Mouse (Mus musculus): ENCODE data around the gene Bsdc1. TPM values are rescaled to one million over a fixed set of nuclear protein-coding genes. Genes with fewer than 3 reads are reported as not detected.
A peak's percentile ranks its signal among the peaks of the same experiment; 100 is the strongest.
"Not testable (repeated sequence)": the region's sequence is repeated elsewhere in the genome, so short reads cannot be mapped to it uniquely, and the experiment has no call there.

Bsdc1 gene
- total RNA-seq (2017): 23.9 and 26.4 TPM in 2 replicates

DNA sequence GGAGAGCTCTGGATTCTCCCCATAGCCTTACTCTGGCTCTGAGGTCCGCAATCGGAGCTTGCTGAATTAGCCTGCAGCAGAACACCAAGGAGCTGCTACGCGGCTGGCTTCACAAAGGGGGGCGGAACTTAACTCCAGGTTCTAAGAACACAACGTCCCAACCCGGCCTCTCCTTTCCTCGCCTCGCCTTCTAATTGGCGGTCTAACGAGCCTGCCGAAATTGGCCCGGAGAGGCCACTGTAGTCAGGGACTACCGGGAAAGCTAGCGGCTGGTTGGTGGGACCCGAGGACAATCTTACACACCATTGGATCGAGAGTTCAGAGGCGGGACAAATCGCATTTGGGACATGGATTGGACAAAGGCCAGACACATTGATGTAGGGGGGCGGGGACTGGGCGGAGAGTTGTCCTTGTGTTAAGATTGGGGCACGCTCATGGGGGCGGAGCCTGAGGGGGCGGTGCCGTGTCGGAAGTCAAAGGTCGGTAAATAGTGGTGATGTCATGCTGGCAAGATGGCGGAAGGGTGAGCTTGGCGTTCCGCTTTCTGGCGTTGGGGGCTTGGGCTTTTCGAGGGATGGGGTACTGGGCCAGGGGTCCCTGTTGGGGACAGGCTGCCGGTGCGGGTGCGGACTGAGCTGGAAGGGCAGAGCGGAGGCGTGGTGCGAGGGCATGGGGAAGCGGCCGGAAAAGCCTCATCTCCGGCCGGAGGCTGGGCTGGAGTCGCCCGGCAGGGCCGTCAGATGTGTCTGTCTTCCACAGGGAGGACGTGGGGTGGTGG, at the start of gene Bsdc1:
Gene Bsdc1 (plus strand): TSS at position 399 of the 778 bp plus-strand sequence.
- peak; percentile 92 for ATAC-seq (replicated peaks; ENCODE audit: low read depth, poor library complexity, severe bottlenecking)

DNA sequence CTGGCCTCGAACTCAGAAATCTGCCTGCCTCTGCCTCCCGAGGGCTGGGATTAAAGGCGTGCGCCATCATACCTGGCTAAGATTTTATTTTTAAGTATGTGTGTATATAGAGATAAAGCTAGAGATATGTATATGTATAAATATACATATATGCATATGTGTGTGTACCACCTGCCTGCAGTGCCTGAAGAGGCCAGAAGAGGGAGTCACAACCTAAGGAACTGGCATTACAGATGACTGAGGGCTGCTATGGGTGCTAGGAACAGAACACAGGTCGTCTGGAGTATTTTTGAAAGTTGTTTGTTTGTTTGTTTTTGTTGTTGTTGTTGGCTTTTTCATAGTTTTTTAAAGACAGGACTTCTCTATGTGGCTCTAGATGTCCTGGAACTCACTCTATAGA, 45.5 kb upstream of the Bsdc1 start:
- ATAC-seq (replicated peaks; ENCODE audit: low read depth, poor library complexity, severe bottlenecking): no peak

DNA sequence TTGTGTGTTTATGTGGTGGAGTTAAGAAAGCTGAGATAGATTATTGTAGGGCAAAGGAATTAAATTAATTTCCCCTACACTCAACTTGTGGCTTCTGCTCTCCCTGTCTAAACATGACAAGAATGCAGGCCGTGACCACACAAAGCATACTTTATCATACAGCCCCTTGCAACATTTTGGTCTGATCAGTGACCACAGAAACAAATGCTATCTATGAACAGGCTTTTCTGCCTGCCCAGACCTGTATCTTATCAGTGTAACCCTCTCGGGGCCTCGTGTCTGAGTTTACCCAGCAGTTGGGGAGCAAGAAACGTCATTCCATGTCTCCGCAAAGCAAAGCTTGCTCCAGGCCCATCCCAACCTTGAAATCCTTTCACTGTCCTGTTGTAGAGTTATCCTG, 44.9 kb upstream of the Bsdc1 start:
- ATAC-seq (replicated peaks; ENCODE audit: low read depth, poor library complexity, severe bottlenecking): peak; percentile 93

DNA sequence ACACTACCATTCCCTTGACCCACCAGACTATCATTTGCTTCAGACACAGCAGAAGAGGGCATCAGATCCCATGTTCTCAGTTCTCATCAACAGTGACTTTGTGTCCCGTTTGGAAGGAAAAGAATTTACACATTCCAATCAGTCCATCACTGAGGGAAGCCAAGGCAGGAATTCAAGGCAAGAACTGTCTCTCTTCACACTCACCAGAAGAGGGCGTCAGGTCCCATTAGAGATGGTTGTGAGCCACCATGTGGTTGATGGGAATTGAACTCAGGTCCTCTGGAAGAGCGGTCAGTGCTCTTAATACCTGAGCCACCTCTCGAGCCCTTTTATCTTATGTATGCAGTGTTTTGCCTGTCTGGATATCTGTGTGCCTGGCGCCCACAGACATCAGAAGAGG, 43.1 kb upstream of the Bsdc1 start:
- no peak for ATAC-seq (replicated peaks; ENCODE audit: low read depth, poor library complexity, severe bottlenecking)

DNA sequence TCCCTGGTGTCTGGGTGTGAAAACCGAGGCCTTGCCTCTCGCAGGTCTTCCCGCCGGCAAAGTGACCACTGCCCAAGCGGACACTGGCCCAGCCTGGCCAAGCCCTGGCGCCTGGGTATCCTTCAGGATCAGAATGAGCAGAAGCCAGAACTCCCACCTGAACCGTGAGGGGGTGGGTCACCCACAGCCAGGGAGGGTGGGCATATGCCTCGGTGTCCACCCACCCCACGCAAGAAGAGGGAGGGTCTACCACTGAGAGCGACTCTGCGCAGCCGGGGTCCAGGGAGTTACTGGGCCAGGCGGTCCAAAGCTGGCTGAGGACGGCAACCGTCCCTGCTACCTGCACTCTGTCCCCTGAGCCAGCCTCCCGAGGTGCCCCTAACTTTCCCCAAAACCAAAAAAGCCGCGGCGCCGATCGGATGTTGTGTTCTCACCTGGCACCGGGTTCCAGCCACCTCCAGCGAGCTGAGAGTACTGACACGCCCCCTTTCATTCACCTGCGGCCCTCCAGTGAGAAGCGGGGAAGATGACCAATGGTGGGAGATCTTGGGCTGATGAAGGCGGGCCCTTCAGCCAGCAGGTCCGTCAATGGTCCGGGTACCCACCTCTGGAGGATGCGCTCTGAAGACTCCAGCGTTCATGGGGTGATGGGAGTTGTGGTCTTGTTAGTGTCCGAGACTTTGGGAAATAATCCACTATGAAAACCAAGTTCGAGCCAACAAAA, 20.9 kb upstream of the Bsdc1 start, which contains the start of gene Zbtb8b:
Gene Zbtb8b (minus strand): TSS at position 514 of the 724 bp plus-strand sequence.
- ATAC-seq (replicated peaks; ENCODE audit: low read depth, poor library complexity, severe bottlenecking): no peak

DNA sequence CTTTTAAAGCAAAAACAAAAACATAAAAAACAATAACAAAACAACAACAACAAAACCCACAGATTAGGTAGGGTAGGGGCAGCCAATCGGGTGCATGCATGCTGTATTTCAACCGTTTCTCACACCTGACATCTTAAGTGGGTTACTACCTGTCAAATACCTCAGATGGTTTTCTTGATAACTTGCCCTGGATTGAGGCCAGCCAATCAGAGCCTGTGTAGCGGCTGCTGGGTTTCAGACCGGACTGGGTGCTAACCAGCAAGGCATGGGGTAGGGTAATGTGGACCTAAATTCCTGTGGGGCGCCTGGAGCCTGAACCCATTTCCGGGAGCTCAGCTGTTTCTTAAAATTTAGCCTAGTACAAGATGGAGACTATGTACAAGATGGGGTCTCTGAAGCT, 20.2 kb upstream of the Bsdc1 start:
- no peak for ATAC-seq (replicated peaks; ENCODE audit: low read depth, poor library complexity, severe bottlenecking)

DNA sequence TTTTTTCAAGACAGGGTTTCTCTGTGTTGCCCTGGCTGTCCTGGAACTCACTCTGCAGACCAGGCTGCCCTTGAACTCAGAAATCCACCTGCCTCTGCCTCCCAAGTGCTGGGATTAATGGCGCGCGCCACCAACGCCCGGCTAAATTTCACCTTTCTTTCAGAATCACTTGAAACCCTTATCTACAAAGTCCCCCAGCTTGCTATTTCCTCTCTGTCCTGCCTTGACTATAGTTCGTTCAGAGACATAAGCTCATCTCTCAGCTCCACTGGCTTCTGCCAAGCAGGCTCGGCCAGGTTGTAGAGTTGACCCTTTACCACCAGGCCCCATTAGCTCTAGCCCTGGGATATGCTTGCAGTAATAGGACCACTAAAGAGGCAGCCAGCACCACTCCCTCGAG, 14.0 kb upstream of the Bsdc1 start:
- ATAC-seq (replicated peaks; ENCODE audit: low read depth, poor library complexity, severe bottlenecking): 0 out of 2 replicates have a peak, but pooled peaks have one; percentile 18

DNA sequence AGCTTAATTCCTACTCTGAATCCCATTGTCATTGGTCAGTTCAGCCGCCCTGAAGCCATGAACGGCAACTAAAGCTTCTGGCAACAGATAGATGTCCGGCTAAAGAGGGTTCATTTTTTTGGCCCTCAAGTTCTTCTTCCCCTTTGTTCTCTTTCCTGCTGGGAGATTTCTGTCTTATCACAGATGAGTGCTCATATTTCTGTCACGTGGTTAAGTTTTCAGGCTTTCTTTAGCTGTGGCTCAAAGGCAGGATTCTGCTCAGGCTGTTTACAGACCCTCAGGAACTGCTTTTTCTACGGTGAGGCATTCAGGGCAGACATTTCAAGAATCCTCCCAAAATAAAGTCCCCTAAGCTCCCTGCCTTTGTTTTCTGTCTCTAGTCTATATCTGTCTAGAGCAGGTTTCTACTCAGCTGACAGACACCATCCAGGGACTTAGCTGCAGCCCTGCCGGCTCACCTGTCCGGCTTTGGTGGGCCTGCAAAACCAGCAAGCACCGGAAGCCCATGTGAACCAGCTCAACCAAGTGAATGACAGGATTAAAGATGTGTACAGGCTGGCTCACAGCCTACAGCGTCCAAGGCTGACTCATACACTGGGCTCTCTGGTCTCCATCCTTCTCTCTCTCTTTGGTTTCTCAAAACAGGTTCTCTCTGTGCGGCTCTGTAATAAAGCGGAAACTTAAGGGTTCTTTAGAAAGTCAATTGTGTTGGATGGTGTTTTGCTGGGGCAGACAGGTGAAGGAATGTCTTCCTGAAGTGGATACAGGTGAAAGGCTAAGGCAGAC, 13.4 kb upstream of the Bsdc1 start:
- ATAC-seq (replicated peaks; ENCODE audit: low read depth, poor library complexity, severe bottlenecking): no peak

DNA sequence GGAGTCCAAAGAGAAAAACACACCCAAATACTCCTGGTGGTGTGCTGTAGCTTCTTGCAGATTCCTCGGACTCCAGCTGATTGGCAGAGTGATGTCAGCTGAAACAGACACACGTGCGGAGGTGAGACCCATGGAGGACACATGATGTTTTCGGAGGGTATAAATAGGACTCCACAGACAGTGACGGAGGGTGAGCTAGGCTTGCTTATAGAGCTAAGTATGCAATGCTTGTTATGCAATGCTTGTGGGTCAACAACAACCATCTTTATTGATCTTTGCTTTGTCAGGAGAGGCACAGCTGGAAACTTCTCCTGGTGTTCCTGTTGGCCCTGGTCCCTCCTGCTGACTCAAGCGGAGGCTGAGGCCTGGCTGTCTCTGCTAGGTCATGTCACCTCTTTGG, 12.7 kb upstream of the Bsdc1 start:
- ATAC-seq (replicated peaks; ENCODE audit: low read depth, poor library complexity, severe bottlenecking): no peak

DNA sequence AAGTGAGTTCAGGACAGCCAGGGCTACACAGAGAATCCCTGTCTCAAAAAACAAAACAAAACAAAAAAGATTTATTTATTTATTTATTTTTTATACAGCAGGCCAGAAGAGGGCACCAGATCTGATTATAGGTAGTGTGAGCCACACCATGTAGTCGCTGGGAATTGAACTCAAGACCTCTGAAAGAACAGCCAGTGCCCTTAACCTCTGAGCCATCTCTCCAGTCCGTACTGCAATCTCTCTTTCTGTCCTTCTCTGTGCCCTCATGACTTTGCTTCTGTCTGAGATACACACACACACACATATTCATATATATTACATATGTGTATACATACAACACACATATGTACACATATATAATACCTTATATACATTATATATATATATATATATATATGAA, 10.5 kb upstream of the Bsdc1 start:
- ATAC-seq (replicated peaks; ENCODE audit: low read depth, poor library complexity, severe bottlenecking): no peak

DNA sequence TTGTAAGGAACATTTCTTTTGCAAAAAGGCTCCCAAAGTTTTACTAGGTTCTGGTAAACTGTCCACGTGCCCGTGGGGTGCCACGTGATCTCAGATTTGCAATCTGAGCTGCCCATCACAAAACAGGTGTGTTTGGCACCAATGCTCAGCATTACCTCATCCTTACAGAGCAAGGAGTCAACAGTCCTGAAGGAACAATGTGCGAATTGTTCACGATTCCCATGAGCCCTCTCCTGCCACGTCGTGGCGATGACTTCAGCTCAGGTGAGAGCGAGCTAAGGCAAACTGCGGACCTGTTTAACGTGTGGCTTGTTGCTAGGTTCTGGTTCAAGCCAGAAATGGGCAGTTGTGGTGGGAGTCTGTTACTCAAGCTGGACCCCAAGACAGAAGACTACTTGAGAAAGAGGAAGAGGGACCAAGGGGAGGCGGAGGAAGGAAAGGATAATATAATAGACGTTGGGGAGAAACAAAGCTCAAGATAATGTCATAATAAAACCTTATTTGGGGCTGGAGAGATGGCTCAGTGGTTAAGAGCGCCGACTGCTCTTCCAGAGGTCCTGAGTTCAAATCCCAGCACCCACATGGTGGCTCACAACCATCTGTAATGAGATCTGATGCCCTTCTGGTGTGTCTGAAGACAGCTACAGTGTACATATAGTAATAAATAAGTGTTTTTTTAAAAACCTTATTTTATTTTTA, 9.8 kb upstream of the Bsdc1 start:
- ATAC-seq (replicated peaks; ENCODE audit: low read depth, poor library complexity, severe bottlenecking): no peak

DNA sequence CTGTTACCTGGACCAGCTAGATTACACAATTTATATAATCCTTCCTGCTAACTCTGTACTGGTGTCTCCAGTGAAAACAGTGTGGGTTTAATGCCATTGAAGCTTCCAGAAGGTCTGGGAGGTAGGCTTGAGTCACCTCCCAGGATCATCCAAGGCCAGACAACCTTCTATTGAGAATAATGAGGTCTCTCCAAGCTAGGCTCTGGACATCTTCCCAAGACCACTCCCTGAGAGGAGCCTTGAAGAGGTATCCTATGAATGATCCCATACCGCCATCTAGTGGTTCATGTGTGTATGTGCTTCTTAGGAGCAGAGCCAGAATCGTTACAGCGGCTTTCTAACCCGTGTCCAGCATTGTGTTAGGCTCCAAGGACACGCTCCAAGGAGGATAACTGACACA, 6.1 kb upstream of the Bsdc1 start:
- ATAC-seq (replicated peaks; ENCODE audit: low read depth, poor library complexity, severe bottlenecking): peak; percentile 92

DNA sequence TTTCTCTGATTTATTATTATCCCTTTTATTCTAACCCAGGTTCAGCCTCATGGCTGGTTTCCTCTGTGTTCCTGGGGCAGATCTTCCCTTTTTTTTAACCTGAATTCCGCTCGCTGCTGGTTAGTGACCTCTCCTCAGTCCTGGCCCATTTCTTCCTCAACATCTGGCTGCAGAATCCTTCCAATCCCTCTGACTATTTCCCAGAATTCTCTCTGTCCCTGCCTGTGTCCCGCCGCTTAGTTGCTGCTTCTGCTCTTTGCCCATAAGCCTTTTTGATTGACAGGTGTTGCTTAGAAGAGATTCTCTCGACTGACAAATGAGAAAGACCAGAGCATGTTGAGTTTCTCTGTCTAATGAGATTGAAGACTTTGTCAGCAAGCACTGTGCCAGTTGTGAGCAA, 5.3 kb upstream of the Bsdc1 start:
- no peak for ATAC-seq (replicated peaks; ENCODE audit: low read depth, poor library complexity, severe bottlenecking)

DNA sequence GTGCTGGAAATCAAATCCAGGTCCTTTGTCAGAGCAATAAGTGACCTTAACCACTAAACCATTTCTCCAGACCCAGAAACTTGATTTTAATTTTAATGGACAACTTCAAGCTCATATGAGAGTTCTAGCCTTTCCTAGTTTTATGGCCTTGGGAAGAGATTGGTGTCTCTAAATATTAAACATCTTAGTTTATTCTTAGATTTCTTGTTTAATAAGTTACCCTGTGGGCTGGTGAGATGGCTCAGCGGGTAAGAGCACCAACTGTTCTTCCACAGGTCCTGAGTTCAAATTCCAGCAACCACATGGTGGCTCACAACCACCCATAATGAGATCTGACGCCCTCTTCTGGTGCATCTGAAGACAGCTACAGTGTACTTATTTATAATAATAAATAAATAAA, 4.1 kb upstream of the Bsdc1 start:
- not testable (repeated sequence) for ATAC-seq (replicated peaks; ENCODE audit: low read depth, poor library complexity, severe bottlenecking)

DNA sequence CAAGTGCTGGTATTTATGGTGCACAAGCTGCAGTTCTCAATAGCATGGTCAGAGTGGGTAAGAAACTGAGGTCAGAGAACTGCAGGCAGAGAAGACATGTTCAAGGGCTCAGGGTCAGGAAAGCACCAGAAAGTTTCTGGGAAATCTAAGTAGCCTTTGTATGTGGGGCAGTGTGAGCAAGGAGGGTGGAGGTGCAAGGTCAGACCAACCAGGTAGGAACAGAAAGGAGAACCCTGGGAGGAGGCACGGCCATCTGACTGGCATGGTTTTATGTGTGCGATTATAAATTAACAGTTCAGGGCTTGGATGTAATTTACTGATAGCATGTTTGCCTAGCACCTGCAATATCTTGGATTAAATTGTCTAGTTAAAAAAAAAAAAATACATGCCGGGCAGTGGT, 1.7 kb upstream of the Bsdc1 start:
- no peak for ATAC-seq (replicated peaks; ENCODE audit: low read depth, poor library complexity, severe bottlenecking)

DNA sequence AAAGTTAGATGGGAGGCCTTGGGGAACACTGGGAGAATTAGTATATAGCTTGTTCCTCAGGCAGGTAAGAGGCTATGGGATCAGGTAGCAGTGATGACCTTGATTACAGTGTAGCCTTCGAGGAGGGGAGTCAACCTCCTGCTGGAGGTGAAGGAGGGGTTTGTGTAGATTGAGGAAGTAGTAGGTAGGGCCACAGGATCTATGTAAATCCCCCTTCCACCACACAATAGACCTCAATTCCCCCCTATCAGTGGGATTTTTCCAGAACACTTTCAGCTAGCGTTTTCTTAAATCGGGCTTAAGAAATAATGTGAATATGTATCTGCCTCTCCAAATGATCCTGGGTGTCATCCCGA, 576 bp upstream of the Bsdc1 start:
- ATAC-seq (replicated peaks; ENCODE audit: low read depth, poor library complexity, severe bottlenecking): 0 out of 2 replicates have a peak, but pooled peaks have one; percentile 15

DNA sequence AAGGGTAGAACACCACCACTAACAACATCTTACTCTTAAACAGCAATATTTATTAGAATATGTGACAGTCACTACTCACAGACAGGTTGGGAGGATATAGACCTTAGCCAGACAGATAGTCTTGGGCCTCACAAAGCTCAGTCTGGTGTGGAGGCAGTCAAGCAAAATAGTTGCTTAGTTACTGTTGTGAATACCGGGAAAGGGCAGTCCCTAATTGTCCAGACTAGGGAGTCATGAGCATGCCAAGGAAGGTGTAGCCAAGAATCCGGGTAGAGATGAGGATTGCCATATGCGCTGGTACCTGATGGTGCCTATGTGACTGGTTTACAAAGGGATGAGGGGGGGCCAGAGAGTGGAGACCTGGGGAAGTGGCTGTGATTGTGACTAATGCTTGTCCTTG, 737 bp downstream of the Bsdc1 start:
- ATAC-seq (replicated peaks; ENCODE audit: low read depth, poor library complexity, severe bottlenecking): no peak

DNA sequence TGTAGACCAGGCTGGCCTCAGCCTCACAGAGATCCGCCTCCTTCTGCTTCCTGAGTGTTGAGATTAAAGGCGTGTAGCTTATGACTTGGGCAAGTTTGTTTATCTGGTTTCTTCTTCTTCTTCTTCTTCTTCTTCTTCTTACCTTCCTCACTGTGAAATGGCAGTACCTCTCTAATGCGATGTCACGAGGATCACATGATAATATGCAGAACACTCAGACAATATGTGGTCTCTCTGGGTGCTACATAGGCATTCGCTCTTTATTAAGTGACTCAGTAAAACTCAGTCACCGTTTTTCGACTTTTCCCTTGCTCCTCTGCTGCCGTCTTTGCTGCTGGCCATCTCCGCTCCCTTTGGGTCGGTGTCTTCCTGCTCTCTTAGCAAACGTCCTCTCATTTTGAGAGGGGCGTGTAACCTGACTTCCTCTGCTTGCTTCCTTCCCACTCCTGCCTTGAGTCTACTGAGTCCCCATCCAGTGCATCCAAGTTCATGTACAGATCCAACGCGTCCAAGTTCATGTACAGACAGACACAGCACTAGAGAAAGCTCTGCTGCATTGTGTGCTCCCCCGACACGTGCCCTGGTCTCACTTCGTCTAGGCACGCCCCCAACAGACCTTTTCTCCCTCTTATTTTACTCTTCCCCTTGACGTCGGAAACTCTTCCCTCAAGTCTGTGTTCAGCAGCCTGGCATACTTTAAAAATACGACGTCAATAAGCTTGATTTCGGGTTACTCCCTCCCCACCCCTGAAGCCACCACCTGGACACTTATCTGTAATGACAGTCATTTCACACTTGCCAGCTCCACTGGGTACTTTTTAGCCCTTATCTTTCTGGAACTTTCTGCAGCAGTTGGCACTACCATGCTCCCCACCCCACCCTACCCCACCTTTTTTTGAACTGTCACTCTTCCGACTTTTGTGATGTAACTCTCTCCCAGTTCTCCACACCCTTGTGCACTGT, 2.0 kb downstream of the Bsdc1 start:
- ATAC-seq (replicated peaks; ENCODE audit: low read depth, poor library complexity, severe bottlenecking): no peak; the same call in 1 of the 2 replicates

DNA sequence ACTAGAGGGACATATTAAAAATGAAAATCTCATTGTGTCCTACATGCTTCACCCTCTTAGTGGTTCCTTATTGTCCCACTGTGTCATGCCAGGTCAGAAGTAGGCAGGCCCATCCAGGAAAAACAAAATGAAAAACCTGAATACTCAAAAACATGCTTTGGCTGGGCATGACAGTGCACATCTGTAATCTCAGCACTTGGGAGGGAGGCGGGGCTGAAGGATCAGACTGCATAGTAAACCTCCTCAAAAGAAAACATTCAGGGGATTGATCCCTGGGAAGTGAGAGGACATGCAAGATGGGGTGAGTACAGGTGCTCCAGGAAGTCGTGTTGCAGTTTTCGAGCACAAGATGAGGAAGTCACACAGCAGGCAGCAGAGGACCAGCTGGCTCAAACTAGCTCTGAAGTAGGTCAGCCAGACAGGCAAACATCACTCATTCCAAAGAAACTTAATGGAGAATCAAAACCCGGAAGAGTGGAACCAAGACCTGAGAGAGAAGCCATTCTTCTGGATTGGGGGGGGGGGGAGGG, 3.0 kb downstream of the Bsdc1 start:
- ATAC-seq (replicated peaks; ENCODE audit: low read depth, poor library complexity, severe bottlenecking): no peak

All from common myeloid progenitor, adult 5-6 weeks (primary cell).